Mouse (Mus musculus) T-helper 1 cell (primary cell): ENCODE measurements around the gene Ifnar2.

ENCODE experiments used
- in situ Hi-C: fragments of 300-600 bp; cut with MboI, MseI; formaldehyde crosslinking; loops from one replicate; pipeline ENCODE4 v1.15.1; 2025; ENCODE audit warnings: high pct_unique_total_duplicates

The Ifnar2 gene

GRCm38 (mm10) chr16:91386419-91387120 is 14.0 kb downstream of the Ifnar2 start:
- in situ Hi-C loops = no loop called here

GRCm38 (mm10) chr16:91387121-91387486 is 14.5 kb downstream of the Ifnar2 start:
- in situ Hi-C loops = no loop called here

GRCm38 (mm10) chr16:91390100-91390499 is 17.5 kb downstream of the Ifnar2 start:
- in situ Hi-C loops = no loop called here

- in situ Hi-C loops = no loop called here
These were observed 18.8 kb downstream of the Ifnar2 start, which contains the start of gene Gm21970 for GRCm38 (mm10) chr16:91391421-91391820. TSS of gene Gm21970 (plus strand) at chr16:91391721.

- in situ Hi-C loops = loop anchor here (5.0 kb wide), 1 partner anchor 38 kb away; no protein-coding TSS in a partner anchor
These were observed 22.3 kb downstream of the Ifnar2 start for GRCm38 (mm10) chr16:91394826-91395410.

- in situ Hi-C loops = loop anchor here (5.0 kb wide), 1 partner anchor 39 kb away; no protein-coding TSS in a partner anchor
These were observed 23.2 kb downstream of the Ifnar2 start for GRCm38 (mm10) chr16:91395633-91396392.

- in situ Hi-C loops = loop anchor here (5.0 kb wide), 1 partner anchor 40 kb away; no protein-coding TSS in a partner anchor
These were observed 24.4 kb downstream of the Ifnar2 start for GRCm38 (mm10) chr16:91396844-91397537.

GRCm38 (mm10) chr16:91398030-91398429 is 25.4 kb downstream of the Ifnar2 start:
- in situ Hi-C loops = loop anchor here (5.0 kb wide), 1 partner anchor 41 kb away; no protein-coding TSS in a partner anchor

GRCm38 (mm10) chr16:91398944-91399343 is 26.4 kb downstream of the Ifnar2 start:
- in situ Hi-C loops = loop anchor here (5.0 kb wide), 1 partner anchor 42 kb away; no protein-coding TSS in a partner anchor

- in situ Hi-C loops = no loop called here
These were observed 29.1 kb downstream of the Ifnar2 start for GRCm38 (mm10) chr16:91401569-91402165.

GRCm38 (mm10) chr16:91403784-91404183 is 31.2 kb downstream of the Ifnar2 start:
- in situ Hi-C loops = no loop called here

GRCm38 (mm10) chr16:91404187-91404586 is 31.6 kb downstream of the Ifnar2 start:
- in situ Hi-C loops = no loop called here

- in situ Hi-C loops = loop anchor here (5.0 kb wide), 1 partner anchor 52 kb away; no protein-coding TSS in a partner anchor
These were observed 32.4 kb downstream of the Ifnar2 start for GRCm38 (mm10) chr16:91404828-91405577.

- in situ Hi-C loops = loop anchor here (5.0 kb wide), 1 partner anchor 51 kb away; no protein-coding TSS in a partner anchor
These were observed 33.3 kb downstream of the Ifnar2 start, which contains the start of gene Il10rb for GRCm38 (mm10) chr16:91405640-91406584. TSS of gene Il10rb (plus strand) at chr16:91406164.

- in situ Hi-C loops = loop anchor here (5.0 kb wide), 1 partner anchor 51 kb away; no protein-coding TSS in a partner anchor
These were observed 34.1 kb downstream of the Ifnar2 start for GRCm38 (mm10) chr16:91406585-91407220.

GRCm38 (mm10) chr16:91413102-91413844 is 40.7 kb downstream of the Ifnar2 start:
- in situ Hi-C loops = no loop called here

GRCm38 (mm10) chr16:91415391-91416189 is 43.0 kb downstream of the Ifnar2 start:
- in situ Hi-C loops = no loop called here
